Mouse (Mus musculus): Measurements from ENCODE around the gene Fmod. TPM values are rescaled to one million over a fixed set of nuclear protein-coding genes. Genes with fewer than 3 reads are reported as not detected.

The Fmod gene
- 1 to 10 TPM; 5.3 to 9.5 TPM for total RNA-seq (2021)
- long read RNA-seq, partial matches to known transcripts, result 2 of 2 reads
- long read RNA-seq, other reads (novel, unspliced or antisense), result 0 of 2 reads

GRCm38 (mm10) chr1:134037172-134037571 is at the start of gene Fmod:
Fmod (plus strand) TSS chr1:134037254.
- no peak for DNase-seq (ENCODE audit: low spot score in 2 of 2)

GRCm38 (mm10) chr1:133988845-133989244 is 48.2 kb upstream of the Fmod start:
- no peak for DNase-seq (ENCODE audit: low spot score in 2 of 2)

DNA sequence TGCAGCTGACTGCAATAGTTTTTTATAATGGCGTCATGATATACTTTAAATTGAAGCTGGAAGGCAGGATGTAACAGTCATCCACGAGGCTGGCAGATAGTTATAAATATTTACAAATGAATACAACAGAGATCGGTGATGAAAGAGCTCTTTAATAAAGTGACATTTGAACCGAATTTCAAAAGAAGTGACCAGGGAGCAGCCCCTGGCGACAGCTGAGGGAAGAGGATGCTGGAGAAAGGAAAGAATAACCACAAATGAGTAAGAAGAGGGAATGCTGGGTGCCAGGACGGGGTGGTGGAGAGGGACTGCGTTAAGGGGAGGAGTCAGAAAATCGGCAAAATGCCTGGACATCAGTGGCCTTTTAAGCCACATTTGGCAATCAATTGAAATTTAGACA is 45.8 kb upstream of the Fmod start:
- DNase-seq (ENCODE audit: low spot score in 2 of 2), result no peak

GRCm38 (mm10) chr1:134005490-134005889 is 31.6 kb upstream of the Fmod start:
- DNase-seq (ENCODE audit: low spot score in 2 of 2), result no peak

- no peak for DNase-seq (ENCODE audit: low spot score in 2 of 2)
Measured at GRCm38 (mm10) chr1:134006105-134006764, 30.8 kb upstream of the Fmod start.

DNA sequence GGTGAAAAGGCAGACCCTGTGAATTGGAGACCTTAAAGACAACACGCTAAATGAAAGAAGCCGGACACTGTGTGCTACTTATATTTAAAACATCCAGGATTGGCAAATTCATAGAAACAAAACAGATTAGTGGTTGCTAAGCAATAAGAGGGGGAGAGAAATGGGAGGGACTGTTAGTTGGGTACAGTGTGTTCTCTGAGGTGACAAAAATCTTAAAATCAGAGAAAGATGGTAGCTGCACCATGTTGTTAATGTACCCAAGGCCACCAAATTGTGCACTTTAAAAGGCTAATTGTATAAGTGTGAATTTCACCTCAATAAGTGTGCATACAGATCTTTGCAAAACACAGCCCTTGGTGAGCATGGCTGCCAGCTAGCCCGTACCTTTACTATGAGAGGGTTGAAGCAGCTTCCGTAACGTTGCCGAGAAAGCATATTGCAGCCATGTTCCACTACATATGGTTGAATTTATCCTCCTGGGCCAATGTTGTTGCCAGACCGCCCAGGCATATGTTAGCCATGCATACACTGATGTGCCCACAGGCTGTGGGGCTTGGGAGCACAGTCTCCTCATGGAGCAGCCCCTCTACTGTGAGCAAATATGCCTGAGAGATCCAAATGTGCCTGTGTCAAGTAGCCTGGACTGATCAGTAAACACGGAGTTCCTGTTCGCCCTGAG is 12.6 kb upstream of the Fmod start:
- DNase-seq (ENCODE audit: low spot score in 2 of 2), result no peak

GRCm38 (mm10) chr1:134025975-134026374 is 11.1 kb upstream of the Fmod start:
- no peak for DNase-seq (ENCODE audit: low spot score in 2 of 2)

GRCm38 (mm10) chr1:134026741-134027140 is 10.3 kb upstream of the Fmod start:
- DNase-seq (ENCODE audit: low spot score in 2 of 2), result no peak

GRCm38 (mm10) chr1:134028161-134028846 is 8.8 kb upstream of the Fmod start:
- DNase-seq (ENCODE audit: low spot score in 2 of 2), result no peak

DNA sequence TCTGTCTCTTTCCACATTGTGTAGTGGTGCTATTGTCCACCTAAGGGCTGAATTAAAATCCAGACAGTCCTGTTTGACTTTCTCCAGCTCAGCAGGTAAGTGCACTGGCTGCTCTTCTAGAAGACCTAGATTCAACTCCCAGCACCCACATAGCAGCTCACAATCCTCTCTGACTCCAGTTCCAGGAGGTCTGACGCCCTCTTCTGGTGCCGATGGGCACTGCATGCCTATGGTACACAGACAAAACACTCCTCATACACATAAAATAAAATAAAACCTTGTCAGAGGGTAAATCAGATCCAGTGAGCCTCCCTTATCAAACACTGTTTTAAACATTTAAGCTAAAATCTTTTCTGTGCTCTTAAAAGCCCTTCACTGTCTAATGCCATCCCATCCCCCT is 562 bp upstream of the Fmod start:
- no peak for DNase-seq (ENCODE audit: low spot score in 2 of 2)

DNA sequence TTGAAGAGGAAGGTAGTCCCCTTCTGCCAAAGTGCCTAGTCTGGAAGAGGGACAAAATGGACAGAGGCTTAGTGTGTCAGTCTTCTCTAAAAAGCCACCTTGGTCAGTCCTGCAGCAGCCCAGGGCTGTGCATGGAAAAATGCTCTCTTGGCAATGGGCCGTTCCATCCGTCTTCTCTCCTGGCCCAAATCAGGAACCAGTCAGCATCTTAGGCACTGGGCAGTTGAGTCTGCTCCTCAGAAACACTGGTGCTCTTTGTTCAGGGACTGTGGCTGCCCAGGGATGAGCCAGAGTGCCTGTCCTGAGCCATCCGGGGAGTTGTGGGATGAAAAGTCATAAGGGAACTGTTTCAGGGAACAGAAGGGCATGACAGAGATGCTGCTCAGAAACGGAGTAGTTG is 1.3 kb downstream of the Fmod start:
- DNase-seq (ENCODE audit: low spot score in 2 of 2), result no peak

GRCm38 (mm10) chr1:134039361-134039760 is 2.3 kb downstream of the Fmod start:
- DNase-seq (ENCODE audit: low spot score in 2 of 2), result no peak

- no peak for DNase-seq (ENCODE audit: low spot score in 2 of 2)
Measured at GRCm38 (mm10) chr1:134041900-134042299, 4.8 kb downstream of the Fmod start.

DNA sequence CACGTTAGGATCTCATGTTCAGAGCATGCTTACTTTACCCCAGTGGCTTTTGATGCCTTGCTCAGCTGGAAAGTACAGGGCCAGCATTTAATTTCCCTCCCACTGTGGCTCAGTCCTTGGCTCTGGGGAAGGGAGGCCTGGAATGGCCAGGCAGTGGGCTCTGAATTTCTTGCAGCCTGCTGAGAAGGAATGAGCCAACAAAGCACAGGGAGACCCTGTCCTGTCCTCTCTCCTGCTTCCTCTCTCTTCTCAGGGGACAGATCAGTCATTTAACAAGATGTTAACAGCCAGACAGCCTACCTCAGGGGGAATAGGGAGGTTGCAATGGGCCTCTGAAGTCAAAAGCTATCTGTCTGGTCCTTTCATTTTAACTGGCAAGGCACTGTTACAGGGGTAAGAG is 5.3 kb downstream of the Fmod start:
- no peak for DNase-seq (ENCODE audit: low spot score in 2 of 2)

DNA sequence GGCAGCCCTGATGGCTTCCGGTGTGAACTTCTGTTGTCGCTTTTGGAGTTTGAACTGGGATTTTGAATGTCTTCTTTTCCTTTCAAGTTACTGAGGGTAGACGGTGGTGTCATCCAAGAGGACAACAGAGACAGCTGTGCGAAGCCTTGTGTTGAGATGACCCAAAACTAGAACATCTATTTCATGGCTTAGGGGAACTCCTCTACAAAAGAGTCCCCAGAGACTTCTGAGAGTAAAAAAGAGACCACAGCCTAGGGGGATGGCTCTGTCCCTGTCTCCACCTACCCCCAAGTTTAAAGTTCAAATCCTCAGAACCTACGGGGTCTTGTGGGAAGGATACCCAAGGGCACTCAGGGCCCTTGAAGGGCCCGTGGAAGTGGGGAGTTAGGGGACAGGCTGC is 7.8 kb downstream of the Fmod start:
- DNase-seq (ENCODE audit: low spot score in 2 of 2), result no peak

DNA sequence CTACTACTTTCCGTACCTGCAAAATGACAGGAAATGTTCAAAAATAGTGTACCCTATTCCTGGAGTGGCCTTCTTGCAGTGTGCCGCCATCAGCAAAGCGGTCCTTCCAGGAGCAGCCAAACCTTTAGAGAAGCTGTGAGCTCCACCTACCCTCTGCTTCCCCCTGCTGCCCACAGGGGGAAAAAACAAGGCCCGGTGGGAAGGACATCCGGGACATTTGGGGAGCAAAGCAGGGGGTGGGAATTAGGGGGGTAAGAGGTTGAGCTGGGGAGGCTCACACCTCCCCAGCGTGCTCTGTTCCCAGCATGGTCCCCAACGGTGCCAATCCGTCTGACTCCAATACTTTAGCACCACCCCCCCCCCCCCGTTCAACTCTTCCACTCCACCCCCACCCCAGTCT is 8.9 kb downstream of the Fmod start:
- peak; percentile 92 to 94 for DNase-seq (ENCODE audit: low spot score in 2 of 2)

DNA sequence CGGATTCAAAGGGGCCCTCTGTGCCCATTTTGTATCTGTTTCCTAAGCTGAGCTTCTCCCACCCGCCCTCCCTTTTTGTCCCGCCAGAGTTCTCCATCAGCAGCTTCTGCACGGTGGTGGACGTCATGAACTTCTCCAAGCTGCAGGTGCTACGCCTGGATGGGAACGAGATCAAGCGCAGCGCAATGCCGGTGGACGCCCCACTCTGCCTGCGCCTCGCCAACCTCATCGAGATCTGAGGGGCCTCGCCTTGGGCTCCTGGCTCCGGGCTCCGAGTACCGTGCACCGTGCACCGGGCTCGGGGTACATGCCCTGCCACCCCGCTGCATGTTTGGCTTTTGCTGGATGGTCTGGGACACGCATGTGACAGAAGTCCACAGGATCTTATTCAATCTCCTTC is 9.3 kb downstream of the Fmod start:
- peak in 1 of 2 experiments; percentile 39 for DNase-seq (ENCODE audit: low spot score in 2 of 2)

DNA sequence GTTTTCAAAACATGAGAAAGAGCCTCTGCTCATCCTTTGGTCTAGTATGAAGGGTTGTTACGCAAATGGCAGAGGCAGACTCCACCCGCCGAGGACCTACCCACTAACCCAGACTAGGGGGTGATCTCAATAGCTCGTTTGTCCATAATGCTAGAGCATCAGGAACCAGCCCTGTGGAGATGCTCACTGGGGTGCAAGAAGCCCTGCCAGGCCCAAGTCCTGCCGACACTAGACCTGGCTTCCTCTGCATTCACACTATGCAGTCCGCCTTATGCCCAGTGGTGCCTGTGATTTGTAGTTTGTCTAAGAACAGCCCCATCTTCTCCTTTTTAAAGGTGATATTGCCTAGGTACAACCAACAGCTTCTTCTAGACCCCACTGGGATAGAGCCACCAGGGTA is 10.4 kb downstream of the Fmod start:
- no peak for DNase-seq (ENCODE audit: low spot score in 2 of 2)

DNA sequence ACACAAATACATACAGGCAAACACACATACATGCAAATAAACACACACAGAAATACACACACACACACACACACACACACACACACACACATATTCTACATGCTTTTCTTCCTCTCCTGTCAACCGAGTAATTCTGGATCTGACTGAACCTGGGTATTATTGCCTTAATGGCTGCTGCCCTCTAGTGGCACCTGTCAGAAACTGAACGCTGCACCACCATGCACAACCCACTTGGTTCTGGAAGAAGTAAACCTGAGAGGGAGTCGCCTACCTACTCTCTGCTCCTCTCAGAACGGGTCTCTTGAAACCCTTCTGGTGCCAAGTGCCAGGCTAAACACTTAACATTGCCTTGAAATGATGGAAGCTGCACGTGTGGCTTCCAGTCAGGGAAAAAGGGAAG is 11.7 kb downstream of the Fmod start:
- peak; percentile 83 to 89 for DNase-seq (ENCODE audit: low spot score in 2 of 2)

GRCm38 (mm10) chr1:134049542-134049941 is 12.5 kb downstream of the Fmod start:
- no peak for DNase-seq (ENCODE audit: low spot score in 2 of 2)

DNA sequence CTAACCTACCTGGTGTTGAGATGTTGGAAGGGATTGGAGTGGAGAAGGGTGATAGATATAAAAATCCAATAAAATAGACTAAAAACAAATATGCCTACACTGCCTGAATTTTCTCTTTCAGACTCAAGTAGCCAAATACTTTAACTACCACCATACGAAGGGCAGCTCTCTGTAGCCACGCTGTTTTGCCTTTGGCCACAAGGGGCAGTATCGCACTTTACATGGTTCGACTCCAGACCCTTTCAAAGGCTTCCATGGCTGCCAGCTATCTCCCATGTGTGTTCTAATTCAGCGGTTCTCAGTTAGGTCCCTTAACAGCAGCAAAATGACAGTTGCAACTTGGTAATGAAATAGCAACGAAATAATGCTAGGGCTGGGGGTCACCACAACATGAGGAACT is 16.2 kb downstream of the Fmod start:
- DNase-seq (ENCODE audit: low spot score in 2 of 2), result peak; percentile 93

DNA sequence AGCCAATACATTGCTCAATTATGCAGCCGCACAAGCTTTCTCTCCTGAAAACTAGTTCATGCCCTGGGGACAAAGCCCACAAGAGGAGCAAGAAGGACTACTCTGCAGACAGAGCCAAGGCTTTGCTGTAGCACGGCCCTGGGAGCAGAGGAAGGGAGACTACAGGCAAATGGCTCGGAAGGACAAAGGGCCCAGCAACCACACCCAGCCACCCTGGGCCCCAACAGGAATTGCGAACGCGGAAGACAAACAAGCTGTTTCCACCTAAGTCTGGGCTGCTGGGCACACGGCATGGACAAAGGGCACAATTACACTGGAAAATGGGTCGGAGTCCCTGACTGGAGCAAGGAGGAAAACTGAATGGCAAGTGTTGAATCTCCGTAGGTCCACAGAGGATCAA is 18.0 kb downstream of the Fmod start:
- DNase-seq (ENCODE audit: low spot score in 2 of 2), result no peak
